Mouse (Mus musculus): ENCODE data around the gene Ankrd26. TPM values are rescaled to one million over a fixed set of nuclear protein-coding genes. Genes with fewer than 3 reads are reported as not detected.
"Not testable (repeated sequence)": the region's sequence is repeated elsewhere in the genome, so short reads cannot be mapped to it uniquely, and the experiment has no call there.

The Ankrd26 gene
- total RNA-seq (2022): 10 to 100 TPM in 2 of 4 experiments, 1 to 10 TPM in 2; 8.4 to 12.3 (median 10.4) TPM

- peak; percentile 86 to 87 for DNase-seq (ENCODE audit: low spot score in 2 of 2)
These were observed at the start of gene Ankrd26 for GRCm38 (mm10) chr6:118561745-118562609. Ankrd26 (minus strand) TSS chr6:118562226.

- no peak for DNase-seq (ENCODE audit: low spot score in 2 of 2)
These were observed 46.9 kb upstream of the Ankrd26 start for GRCm38 (mm10) chr6:118608906-118609305.

- no peak for DNase-seq (ENCODE audit: low spot score in 2 of 2)
These were observed 43.9 kb upstream of the Ankrd26 start for GRCm38 (mm10) chr6:118605974-118606373.

GRCm38 (mm10) chr6:118603825-118604224 lies 41.8 kb upstream of the Ankrd26 start:
- DNase-seq (ENCODE audit: low spot score in 2 of 2): no peak

- DNase-seq (ENCODE audit: low spot score in 2 of 2): no peak
These were observed 33.6 kb upstream of the Ankrd26 start for GRCm38 (mm10) chr6:118595681-118596055.

- peak in 1 of 2 experiments; percentile 44 for DNase-seq (ENCODE audit: low spot score in 2 of 2)
These were observed 33.0 kb upstream of the Ankrd26 start for GRCm38 (mm10) chr6:118594833-118595680.

- peak in 1 of 2 experiments; percentile 25 for DNase-seq (ENCODE audit: low spot score in 2 of 2)
These were observed 32.0 kb upstream of the Ankrd26 start for GRCm38 (mm10) chr6:118594070-118594469.

GRCm38 (mm10) chr6:118593377-118594061 lies 31.5 kb upstream of the Ankrd26 start:
- no peak for DNase-seq (ENCODE audit: low spot score in 2 of 2)

- DNase-seq (ENCODE audit: low spot score in 2 of 2): no peak
These were observed 30.8 kb upstream of the Ankrd26 start for GRCm38 (mm10) chr6:118592662-118593376.

GRCm38 (mm10) chr6:118578741-118579140 lies 16.7 kb upstream of the Ankrd26 start:
- DNase-seq (ENCODE audit: low spot score in 2 of 2): not testable (repeated sequence)

- no peak for DNase-seq (ENCODE audit: low spot score in 2 of 2)
These were observed 12.3 kb upstream of the Ankrd26 start for GRCm38 (mm10) chr6:118574351-118574750.

GRCm38 (mm10) chr6:118567816-118568215 lies 5.8 kb upstream of the Ankrd26 start:
- DNase-seq (ENCODE audit: low spot score in 2 of 2): no peak

- no peak for DNase-seq (ENCODE audit: low spot score in 2 of 2)
These were observed 801 bp downstream of the Ankrd26 start for GRCm38 (mm10) chr6:118561225-118561624.

GRCm38 (mm10) chr6:118538627-118539026 lies 23.4 kb downstream of the Ankrd26 start:
- no peak for DNase-seq (ENCODE audit: low spot score in 2 of 2)

GRCm38 (mm10) chr6:118537201-118537600 lies 24.8 kb downstream of the Ankrd26 start:
- not testable (repeated sequence) for DNase-seq (ENCODE audit: low spot score in 2 of 2)

GRCm38 (mm10) chr6:118535321-118535720 lies 26.7 kb downstream of the Ankrd26 start:
- no peak for DNase-seq (ENCODE audit: low spot score in 2 of 2)

- no peak for DNase-seq (ENCODE audit: low spot score in 2 of 2)
These were observed 28.6 kb downstream of the Ankrd26 start for GRCm38 (mm10) chr6:118533381-118533780.

GRCm38 (mm10) chr6:118520668-118521067 lies 41.4 kb downstream of the Ankrd26 start:
- DNase-seq (ENCODE audit: low spot score in 2 of 2): no peak

GRCm38 (mm10) chr6:118513335-118514012 lies 48.6 kb downstream of the Ankrd26 start:
- no peak for DNase-seq (ENCODE audit: low spot score in 2 of 2)

GRCm38 (mm10) chr6:118499010-118499409 lies 63.0 kb downstream of the Ankrd26 start:
- DNase-seq (ENCODE audit: low spot score in 2 of 2): no peak

All from left cerebral cortex, adult 8-10 months (tissue).